Mouse (Mus musculus) limb, embryonic 15.5 days (tissue): Measurements from ENCODE around the gene Mylpf. TPM values are rescaled to one million over a fixed set of nuclear protein-coding genes. Genes with fewer than 3 reads are reported as not detected.
A peak's percentile ranks its signal among the peaks of the same experiment; 100 is the strongest.
"Not testable (repeated sequence)": the region's sequence is repeated elsewhere in the genome, so short reads cannot be mapped to it uniquely, and the experiment has no call there.

Source experiments
- ATAC-seq: fragments of 200-750 bp; cut with Nextera tagmentation; 2 replicates; pipeline ENCODE4 v1.8.0; 2017; ENCODE audit warnings: low read depth, moderate TSS enrichment; ENCODE audit not compliant: insufficient number of reproducible peaks, low FRiP score, low TSS enrichment
- H3K27ac ChIP-seq: fragments of 300-500 bp; sonication (generic); 2 replicates; pipeline ENCODE4 v1.5.1; 2015; ENCODE audit warnings: moderate library complexity, mild to moderate bottlenecking, inconsistent platforms
- H3K27me3 ChIP-seq: fragments of 300-500 bp; sonication (generic); 2 replicates; pipeline ENCODE4 v1.6.1; 2015; ENCODE audit warnings: inconsistent platforms
- H3K36me3 ChIP-seq: fragments of 300-500 bp; sonication (generic); 2 replicates; pipeline ENCODE4 v1.6.1; 2015; ENCODE audit warnings: inconsistent platforms
- H3K4me1 ChIP-seq: fragments of 300-500 bp; sonication (generic); 2 replicates; pipeline ENCODE4 v1.6.1; 2015; ENCODE audit warnings: inconsistent platforms
- H3K4me2 ChIP-seq: fragments of 300-500 bp; sonication (generic); 2 replicates; pipeline ENCODE4 v1.6.1; 2015; ENCODE audit warnings: mild to moderate bottlenecking, inconsistent platforms
- H3K4me3 ChIP-seq: fragments of 300-500 bp; sonication (generic); 2 replicates; pipeline ENCODE4 v1.5.1; 2015; ENCODE audit warnings: mild to moderate bottlenecking, inconsistent platforms
- H3K9ac ChIP-seq: fragments of 300-500 bp; sonication (generic); 2 replicates; pipeline ENCODE4 v1.6.1; 2015; ENCODE audit warnings: inconsistent platforms
- H3K9me3 ChIP-seq: fragments of 300-500 bp; sonication (generic); 2 replicates; pipeline ENCODE4 v1.6.1; 2016; ENCODE audit warnings: inconsistent platforms
- WGBS: fragments of 180-500 bp; shearing (Covaris S2); methylation state at CpG from one replicate; pipeline ENCODE4 v1.1.7; 2015; 5-methylcytosine and 5-hydroxymethylcytosine counted together
- polyA plus RNA-seq: library from polyadenylated mRNA; unstranded; fragments of >200 nt; fragmentation: Nextera tagmentation; extraction: Ambion mirVana; gene quantifications from 2 replicates; pipeline ENCODE4 v1.2.1, GENCODE M21; 2015

Gene Mylpf
- polyA plus RNA-seq = 422 and 1,232 TPM in 2 replicates

DNA sequence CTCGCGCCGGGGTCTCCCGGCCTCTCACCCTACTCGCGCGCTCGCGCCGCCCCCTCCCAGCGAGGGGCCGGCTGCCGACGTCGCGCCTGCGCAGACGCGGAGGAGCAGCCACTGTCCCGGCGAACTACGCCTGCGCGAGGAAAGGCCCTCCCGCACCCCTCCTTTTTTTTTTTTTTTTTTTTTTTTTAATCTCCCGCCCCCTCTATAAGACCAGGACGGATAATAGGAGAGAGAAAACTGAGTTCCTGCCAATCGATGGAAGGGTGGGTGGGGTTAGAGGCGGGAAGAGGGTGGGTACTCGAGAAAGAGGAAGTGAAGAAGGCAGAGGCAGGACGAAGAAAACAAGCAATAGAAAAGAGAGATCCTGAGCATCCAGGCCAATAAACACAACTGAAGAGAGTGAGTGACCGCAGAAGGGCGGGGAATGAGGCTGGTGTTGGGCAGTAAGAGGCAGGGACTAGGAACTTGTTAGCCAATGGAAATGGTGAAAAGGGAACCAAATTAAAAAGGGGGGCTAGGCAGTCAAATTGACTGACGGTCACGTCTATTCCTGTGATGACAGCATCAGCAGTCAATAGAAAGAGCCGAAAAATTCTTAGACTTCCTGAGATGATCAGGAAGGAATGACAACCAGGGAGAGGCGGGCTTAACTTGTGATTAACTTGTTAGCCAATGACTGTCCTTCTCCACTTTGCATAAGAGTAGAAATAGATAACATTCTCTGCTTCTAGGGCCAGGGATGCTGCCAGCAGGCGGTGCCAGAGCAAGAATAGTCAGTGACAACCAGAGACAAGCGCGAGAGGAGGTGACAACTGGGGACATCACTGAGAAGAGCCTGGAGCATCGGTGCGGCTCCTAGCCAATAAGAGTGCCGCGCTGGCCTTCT lies at the start of gene Mylpf:
Gene Mylpf, plus strand, starts transcription at position 338 of the 886 bp plus-strand sequence.
- H3K27ac ChIP-seq = peak within 1 kb of the TSS; percentile 93
- ATAC-seq = peak; percentile 96
- no peaks in the 10 kb centered on the region for H3K27me3 ChIP-seq
- peaks cover 3% of the 10 kb centered on the region for H3K36me3 ChIP-seq
- peak within 1 kb of the TSS; percentile 83 for H3K4me2 ChIP-seq
- peak within 1 kb of the TSS; percentile 97 for H3K4me3 ChIP-seq
- WGBS = 0% methylated on average over 42 of the region's 44 CpGs
- H3K9me3 ChIP-seq = no peaks in the 10 kb centered on the region
- H3K4me1 ChIP-seq = peaks cover 31% of the 10 kb centered on the region
- H3K9ac ChIP-seq = peak within 1 kb of the TSS; percentile 90

DNA sequence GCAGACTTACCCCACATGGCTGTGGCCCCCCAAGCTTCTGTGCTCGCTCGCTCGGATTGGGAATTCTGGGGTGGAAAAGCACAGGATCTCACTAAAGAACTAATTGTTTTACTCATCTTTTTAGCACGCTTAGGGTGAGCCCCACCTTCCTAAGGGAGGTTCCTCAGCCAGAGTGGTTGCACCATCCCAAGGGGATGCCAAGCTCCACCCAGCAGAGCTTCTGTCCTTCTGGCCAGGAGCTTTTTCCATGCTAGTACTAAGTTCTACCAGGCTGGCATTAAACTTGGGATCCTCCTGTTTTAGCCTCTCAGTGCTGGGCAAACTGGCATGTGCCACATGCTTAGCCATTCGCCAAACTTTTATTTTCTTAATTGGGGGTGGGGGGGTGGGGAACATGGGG lies 46.1 kb upstream of the Mylpf start:
- Histone ChIP-seq H3K27me3 (no peaks in the 10 kb centered on the region), H3K36me3 (no peaks in the 10 kb centered on the region), H3K4me3 (no peak overlapping the region), H3K4me2 (no peak overlapping the region), H3K4me1 (no peaks in the 10 kb centered on the region), H3K27ac (no peak overlapping the region), H3K9ac (no peak overlapping the region), H3K9me3 (no peaks in the 10 kb centered on the region)
- ATAC-seq = no peak
- WGBS = 83% methylated on average over 5 of the region's 5 CpGs

DNA sequence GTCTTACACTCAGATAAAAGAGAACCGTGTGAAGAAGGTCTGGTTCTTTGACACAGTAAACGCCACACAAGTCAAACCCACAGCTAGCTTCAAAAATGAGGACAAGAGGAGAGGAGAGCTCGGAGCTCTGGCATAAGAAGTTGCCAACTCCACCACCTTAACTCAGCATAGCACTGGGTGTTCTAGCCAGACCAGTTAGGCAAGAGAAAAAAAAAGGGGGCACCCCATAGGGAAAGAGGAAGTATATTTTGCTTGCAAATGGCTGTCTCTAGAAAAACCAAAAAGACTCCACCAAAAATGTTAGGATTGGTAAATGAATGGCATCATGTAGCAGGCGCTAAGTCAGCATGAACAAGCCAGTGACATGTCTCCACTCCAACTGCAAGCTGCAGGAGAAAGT lies 44.7 kb upstream of the Mylpf start:
- no peak overlapping the region for H3K4me2 ChIP-seq
- H3K4me1 ChIP-seq = no peaks in the 10 kb centered on the region
- no peaks in the 10 kb centered on the region for H3K27me3 ChIP-seq
- 87% methylated on average over 4 of the region's 4 CpGs for WGBS
- H3K4me3 ChIP-seq = no peak overlapping the region
- no peak overlapping the region for H3K9ac ChIP-seq
- no peaks in the 10 kb centered on the region for H3K9me3 ChIP-seq
- H3K27ac ChIP-seq = no peak overlapping the region
- no peak for ATAC-seq
- no peaks in the 10 kb centered on the region for H3K36me3 ChIP-seq

DNA sequence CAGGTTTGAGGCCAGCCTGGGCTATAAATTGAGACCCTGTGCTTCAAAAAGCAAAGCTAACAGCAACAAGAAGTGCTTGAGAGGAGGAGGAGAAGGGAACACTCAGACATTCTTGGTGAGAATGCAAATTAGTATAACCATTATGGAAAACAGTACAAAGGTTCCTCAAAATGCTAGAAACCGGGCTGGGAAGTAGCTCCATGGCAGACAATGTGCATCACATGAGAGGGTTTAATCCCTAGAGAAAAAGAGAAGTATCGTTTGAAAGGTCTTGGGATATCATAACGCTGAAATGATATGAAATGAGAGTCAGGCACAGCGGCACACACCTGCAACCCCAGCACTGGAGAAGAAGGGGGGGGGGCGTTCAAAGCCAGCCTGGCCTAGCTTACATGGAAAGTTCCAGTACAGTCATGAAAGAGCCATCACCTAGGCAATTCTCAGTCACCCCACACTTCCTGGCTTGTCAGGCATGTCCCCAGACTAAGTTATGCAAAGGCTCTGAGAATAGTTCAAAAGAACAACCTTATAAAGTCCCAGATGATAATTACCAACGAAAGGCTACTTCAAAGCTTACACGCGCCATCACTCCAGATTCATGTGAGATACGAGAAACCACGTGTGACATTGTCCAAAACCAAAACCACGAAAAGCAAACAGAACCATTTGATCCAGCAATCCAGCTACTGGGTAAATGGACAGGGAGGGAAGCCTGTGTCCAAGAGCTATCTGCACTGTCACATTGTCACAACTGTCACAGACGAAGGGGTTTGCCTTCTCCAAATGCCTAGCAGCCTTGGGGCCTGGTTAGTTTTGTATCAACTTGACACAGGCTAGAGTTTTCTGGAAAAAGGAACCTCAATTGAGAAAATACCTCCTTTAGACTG lies 42.8 kb upstream of the Mylpf start:
- no peak overlapping the region for H3K4me3 ChIP-seq
- H3K4me2 ChIP-seq = no peak overlapping the region
- no peaks in the 10 kb centered on the region for H3K36me3 ChIP-seq
- H3K27ac ChIP-seq = no peak overlapping the region
- WGBS = 84% methylated on average over 12 of the region's 12 CpGs
- H3K27me3 ChIP-seq = no peaks in the 10 kb centered on the region
- no peak overlapping the region for H3K9ac ChIP-seq
- H3K9me3 ChIP-seq = no peaks in the 10 kb centered on the region
- H3K4me1 ChIP-seq = no peaks in the 10 kb centered on the region
- no peak for ATAC-seq

DNA sequence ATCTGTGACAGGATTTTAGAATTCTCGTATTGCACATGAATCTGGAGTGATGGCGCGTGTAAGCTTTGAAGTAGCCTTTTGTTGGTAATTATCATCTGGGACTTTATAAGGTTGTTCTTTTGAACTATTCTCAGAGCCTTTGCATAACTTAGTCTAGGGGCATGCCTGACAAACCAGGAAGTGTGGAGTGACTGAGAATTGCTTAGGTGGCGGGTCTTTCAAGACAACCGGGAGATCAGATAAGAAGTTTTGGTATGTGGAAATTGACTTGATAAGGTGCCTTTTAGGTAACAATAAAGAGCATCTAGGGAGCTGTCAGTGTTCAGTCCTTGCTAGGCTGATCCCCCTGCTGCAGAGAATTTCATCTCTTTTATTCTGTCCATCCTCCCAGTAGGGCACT lies 42.2 kb upstream of the Mylpf start:
- H3K4me2 ChIP-seq = no peak overlapping the region
- 87% methylated on average over 5 of the region's 5 CpGs for WGBS
- no peak for ATAC-seq

DNA sequence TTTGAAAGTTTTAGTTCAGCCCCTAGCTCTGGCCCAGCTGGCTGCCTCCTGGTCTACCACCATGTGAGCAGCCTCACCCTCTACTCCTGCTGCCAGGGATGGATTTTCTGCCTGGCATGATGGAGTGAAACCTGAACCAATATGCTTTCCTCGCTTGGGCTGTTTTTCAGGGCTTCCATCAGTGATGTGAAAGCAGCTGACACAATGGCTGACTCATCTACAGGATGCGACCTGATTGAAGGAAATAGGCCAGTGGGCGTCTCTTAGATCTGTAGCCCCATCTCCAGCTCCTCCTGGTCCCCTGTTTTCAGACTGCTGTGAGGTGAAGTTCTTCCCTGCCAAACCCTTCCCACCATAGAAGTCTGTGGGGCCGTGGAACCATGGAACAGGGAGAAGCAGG lies 31.8 kb upstream of the Mylpf start:
- no peak overlapping the region for H3K4me3 ChIP-seq
- H3K4me2 ChIP-seq = no peak overlapping the region
- H3K27ac ChIP-seq = no peak overlapping the region
- ATAC-seq = no peak
- H3K27me3 ChIP-seq = no peaks in the 10 kb centered on the region
- H3K36me3 ChIP-seq = no peaks in the 10 kb centered on the region
- H3K9me3 ChIP-seq = no peaks in the 10 kb centered on the region
- H3K9ac ChIP-seq = no peak overlapping the region
- no peaks in the 10 kb centered on the region for H3K4me1 ChIP-seq
- 67% methylated on average over 4 of the region's 4 CpGs for WGBS

More for the DNA sequence above, 42.2 kb upstream of the Mylpf start:
- Histone ChIP-seq H3K4me1 (no peaks in the 10 kb centered on the region), H3K27me3 (no peaks in the 10 kb centered on the region), H3K9ac (no peak overlapping the region), H3K9me3 (no peaks in the 10 kb centered on the region), H3K27ac (no peak overlapping the region), H3K36me3 (no peaks in the 10 kb centered on the region), H3K4me3 (no peak overlapping the region)

DNA sequence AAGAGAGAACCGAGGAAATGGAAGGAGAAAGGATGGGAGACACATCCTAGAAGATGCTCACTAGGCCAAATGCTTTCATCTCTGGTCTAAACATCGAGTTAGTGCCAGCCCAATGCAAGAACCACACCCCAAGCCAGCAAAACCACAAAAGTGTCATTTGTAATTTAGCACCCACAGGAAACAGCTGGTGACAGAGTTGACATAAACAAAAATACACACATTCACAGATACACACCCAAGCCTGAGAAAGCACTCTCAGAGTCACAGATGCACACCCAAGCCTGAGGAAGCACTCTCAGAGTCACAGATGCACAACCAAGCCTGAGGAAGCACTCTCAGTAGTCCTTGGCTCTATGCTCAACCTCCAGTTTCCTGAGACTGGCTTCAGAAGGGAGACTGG lies 27.9 kb upstream of the Mylpf start:
- Histone ChIP-seq H3K27ac (no peak overlapping the region), H3K9me3 (no peaks in the 10 kb centered on the region), H3K4me1 (no peaks in the 10 kb centered on the region), H3K9ac (no peak overlapping the region), H3K4me3 (no peak overlapping the region), H3K27me3 (no peaks in the 10 kb centered on the region), H3K4me2 (no peak overlapping the region), H3K36me3 (no peaks in the 10 kb centered on the region)
- ATAC-seq = no peak
- 70% methylated on average over 2 of the region's 2 CpGs for WGBS

DNA sequence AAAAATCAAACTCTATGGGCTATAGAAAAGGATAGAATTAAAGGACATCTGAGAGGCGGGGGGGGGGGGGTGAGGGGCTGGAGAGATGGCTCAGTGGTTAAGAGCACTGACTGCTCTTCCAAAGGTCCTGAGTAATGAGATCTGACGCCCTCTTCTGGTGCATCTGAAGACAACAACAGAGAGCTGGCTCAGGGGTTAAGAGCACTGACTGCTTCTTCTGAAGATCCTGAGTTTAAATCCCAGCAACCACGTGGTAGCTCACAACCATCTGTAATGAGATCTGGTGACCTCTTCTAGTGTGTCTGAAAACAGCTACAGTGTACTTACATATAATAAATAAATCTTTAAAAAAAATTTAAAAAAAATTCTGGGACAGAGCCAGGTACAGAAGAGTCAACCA lies 27.0 kb upstream of the Mylpf start:
- not testable (repeated sequence) for H3K9ac ChIP-seq, H3K9me3 ChIP-seq, ATAC-seq, H3K4me2 ChIP-seq, H3K27me3 ChIP-seq, H3K4me1 ChIP-seq, H3K27ac ChIP-seq, H3K4me3 ChIP-seq, H3K36me3 ChIP-seq
- WGBS = 17% methylated on average over 2 of the region's 3 CpGs

DNA sequence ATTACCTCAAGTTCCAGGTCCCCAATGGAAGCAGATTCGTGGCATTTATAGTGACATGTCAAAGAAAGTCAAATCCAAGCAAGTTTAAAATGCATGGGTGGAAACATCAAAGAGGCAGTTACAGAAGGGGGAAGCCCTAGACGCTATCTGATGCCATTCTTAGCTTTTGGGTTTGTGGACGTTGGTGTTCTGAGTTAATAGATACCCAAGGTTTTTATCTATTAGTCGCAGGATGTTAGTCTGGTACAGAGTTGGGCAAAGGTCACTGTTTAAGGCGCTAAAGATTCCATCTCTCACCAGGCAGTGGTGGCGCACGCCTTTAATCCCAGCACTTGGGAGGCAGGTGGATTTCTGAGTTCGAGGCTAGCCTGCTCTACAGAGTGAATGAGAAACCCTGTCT lies 25.3 kb upstream of the Mylpf start:
- Histone ChIP-seq H3K4me2 (no peak overlapping the region), H3K4me3 (no peak overlapping the region), H3K36me3 (no peaks in the 10 kb centered on the region), H3K27ac (no peak overlapping the region), H3K4me1 (no peaks in the 10 kb centered on the region), H3K27me3 (no peaks in the 10 kb centered on the region), H3K9me3 (no peaks in the 10 kb centered on the region), H3K9ac (no peak overlapping the region)
- WGBS = 78% methylated on average over 8 of the region's 8 CpGs
- no peak for ATAC-seq

DNA sequence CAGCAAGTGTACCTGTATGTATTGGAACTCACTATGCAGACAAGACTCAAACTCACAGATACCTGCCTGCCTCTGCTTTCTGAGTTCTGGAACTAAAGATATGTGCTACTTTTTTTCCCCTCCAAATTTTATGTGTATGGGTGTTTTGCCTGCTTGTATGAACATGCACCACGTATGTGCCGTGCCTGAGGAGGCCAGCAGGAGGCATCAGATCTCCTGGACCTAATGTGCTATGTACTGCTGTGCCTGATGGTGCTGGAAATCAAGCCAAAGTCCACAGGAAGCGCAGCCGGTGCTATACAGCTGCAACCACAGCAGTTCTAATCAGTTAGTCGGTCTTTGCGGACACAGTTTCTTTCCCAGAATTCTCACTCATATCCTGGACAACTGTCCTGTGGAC lies 24.9 kb upstream of the Mylpf start:
- H3K27ac ChIP-seq = no peak overlapping the region
- H3K36me3 ChIP-seq = no peaks in the 10 kb centered on the region
- no peaks in the 10 kb centered on the region for H3K27me3 ChIP-seq
- no peak overlapping the region for H3K4me3 ChIP-seq
- ATAC-seq = no peak
- H3K4me1 ChIP-seq = no peaks in the 10 kb centered on the region
- no peak overlapping the region for H3K9ac ChIP-seq
- 78% methylated on average over 6 of the region's 6 CpGs for whole genome bisulfite sequencing
- H3K4me2 ChIP-seq = no peak overlapping the region
- H3K9me3 ChIP-seq = no peaks in the 10 kb centered on the region

DNA sequence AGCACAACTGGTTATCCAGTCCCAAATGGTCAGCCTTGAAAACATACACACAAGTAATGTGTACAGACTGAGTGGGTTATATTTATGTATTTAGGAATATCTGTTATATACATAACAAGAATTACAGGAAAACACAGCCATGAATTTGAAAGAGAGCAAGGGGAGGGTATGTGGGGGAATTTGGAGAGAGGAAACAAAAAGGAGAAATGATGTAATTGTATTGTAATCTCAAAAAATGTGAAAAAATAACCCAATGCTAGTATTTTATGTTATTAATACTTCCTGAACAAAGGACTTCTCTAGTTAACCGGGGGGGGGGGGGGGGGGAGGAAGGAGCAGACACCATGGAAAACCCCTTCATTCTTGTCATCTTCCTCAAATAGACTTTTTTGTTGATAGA lies 24.0 kb upstream of the Mylpf start:
- Histone ChIP-seq H3K9ac (no peak overlapping the region), H3K4me1 (no peaks in the 10 kb centered on the region), H3K36me3 (no peaks in the 10 kb centered on the region), H3K27ac (no peak overlapping the region), H3K4me2 (no peak overlapping the region), H3K4me3 (no peak overlapping the region), H3K9me3 (no peaks in the 10 kb centered on the region), H3K27me3 (no peaks in the 10 kb centered on the region)
- 40% methylated on average over 1 of the region's 1 CpGs for whole genome bisulfite sequencing
- ATAC-seq = no peak

DNA sequence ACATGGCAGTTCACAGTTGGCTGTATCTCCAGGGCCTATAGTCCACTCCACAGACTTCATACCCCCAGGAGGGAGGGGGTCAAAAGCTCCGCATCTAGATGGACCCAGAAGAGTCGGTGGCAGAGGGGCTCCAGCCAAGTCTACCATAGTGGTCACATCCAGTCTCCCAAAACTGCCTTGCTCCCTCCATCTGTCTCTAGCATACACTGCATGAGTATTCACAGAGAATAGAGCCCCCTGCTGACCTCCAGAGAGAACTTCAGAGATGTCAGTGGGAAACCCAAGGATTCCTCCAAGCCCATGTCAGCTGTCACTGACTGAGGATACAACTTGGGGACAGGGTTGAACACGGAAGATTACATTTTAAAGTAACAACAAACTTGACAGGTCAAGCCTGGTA lies 23.1 kb upstream of the Mylpf start:
- H3K9me3 ChIP-seq = no peaks in the 10 kb centered on the region
- H3K4me2 ChIP-seq = no peak overlapping the region
- WGBS = 63% methylated on average over 3 of the region's 3 CpGs
- no peaks in the 10 kb centered on the region for H3K4me1 ChIP-seq
- H3K36me3 ChIP-seq = no peaks in the 10 kb centered on the region
- no peak for ATAC-seq
- no peak overlapping the region for H3K9ac ChIP-seq
- H3K4me3 ChIP-seq = no peak overlapping the region
- H3K27ac ChIP-seq = no peak overlapping the region
- no peaks in the 10 kb centered on the region for H3K27me3 ChIP-seq
